Mouse (Mus musculus) CH12.LX (cell line): ENCODE data around the gene Rpusd2.

ENCODE experiments used
- BHLHE40 ChIP-seq: IDR thresholded peaks from 2 replicates; pipeline ENCODE4 v1.6.1; 2011; ENCODE audit warnings: mild to moderate bottlenecking, low read depth, low read length, improper control_type of control experiment
- CTCF ChIP-seq, 2 experiments: IDR thresholded peaks in 1 of 2; conservative IDR thresholded peaks in 1 of 2; 2 replicates each; pipeline ENCODE4 v1.5.1; 2011 to 2012; ENCODE audit warnings: low read depth in 2 of 2, low read length in 2 of 2, improper control_type of control experiment in 1 of 2, inconsistent platforms in 1 of 2, mild to moderate bottlenecking in 1 of 2, moderate library complexity in 1 of 2
- E2F4 ChIP-seq: IDR thresholded peaks from 2 replicates; pipeline ENCODE4 v1.6.1; 2011; ENCODE audit warnings: low read depth, low read length, improper control_type of control experiment; ENCODE audit not compliant: insufficient replicate concordance
- HCFC1 ChIP-seq: IDR thresholded peaks from 2 replicates; pipeline ENCODE4 v1.6.1; 2012; ENCODE audit warnings: low read depth, mild to moderate bottlenecking, inconsistent platforms, low read length, improper control_type of control experiment
- MXI1 ChIP-seq: IDR thresholded peaks from 2 replicates; pipeline ENCODE4 v1.6.1; 2011; ENCODE audit warnings: mild to moderate bottlenecking, low read depth, low read length, improper control_type of control experiment
- NRF1 ChIP-seq: IDR thresholded peaks from 2 replicates; pipeline ENCODE4 v1.6.1; 2014; ENCODE audit warnings: low read depth, mild to moderate bottlenecking, inconsistent platforms, low read length, improper control_type of control experiment, moderate library complexity
- UBTF ChIP-seq: IDR thresholded peaks from 2 replicates; pipeline ENCODE4 v1.6.1; 2012; ENCODE audit warnings: low read depth, mild to moderate bottlenecking, inconsistent platforms, low read length, improper control_type of control experiment, moderate library complexity
- USF1 ChIP-seq: IDR thresholded peaks from 2 replicates; pipeline ENCODE4 v1.6.1; 2014; ENCODE audit warnings: low read depth, mild to moderate bottlenecking, inconsistent platforms, low read length, improper control_type of control experiment
- ZC3H11A ChIP-seq: IDR thresholded peaks from 2 replicates; pipeline ENCODE4 v1.6.1; 2012; ENCODE audit warnings: low read depth, mild to moderate bottlenecking, inconsistent platforms, low read length, improper control_type of control experiment
- ZNF384 ChIP-seq: IDR thresholded peaks from 2 replicates; pipeline ENCODE4 v1.6.1; 2012; ENCODE audit warnings: low read depth, low read length, improper control_type of control experiment, inconsistent platforms

DNA sequence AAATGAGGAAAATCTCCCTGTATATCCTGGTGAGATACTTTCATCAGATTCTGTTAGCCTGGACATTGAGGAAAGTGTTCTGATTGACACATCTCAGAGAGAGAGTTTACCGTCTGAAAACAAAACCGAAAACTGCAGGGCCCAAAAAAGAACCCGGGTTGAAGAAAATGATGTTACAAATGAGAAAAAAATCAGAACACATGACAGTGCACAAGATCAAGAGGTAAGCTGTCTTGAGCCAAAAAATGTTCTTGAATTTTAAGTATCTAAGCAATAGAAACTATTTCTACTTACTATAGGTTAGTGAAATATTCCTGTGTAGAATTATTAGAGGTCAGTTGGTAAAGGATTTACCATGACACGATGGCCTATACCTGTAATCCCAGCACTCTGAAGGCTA lies 37.8 kb downstream of the Rpusd2 start:
- no peak for TF ChIP-seq USF1
- TF ChIP-seq BHLHE40 = no peak
- TF ChIP-seq MXI1 = no peak; the same call in 1 of the 2 replicates
- TF ChIP-seq E2F4 = no peak
- TF ChIP-seq NRF1 = no peak
- no peak for TF ChIP-seq HCFC1
- TF ChIP-seq ZC3H11A = no peak
- TF ChIP-seq CTCF (conservative IDR thresholded peaks at IDR 0.05 in 1 of 2, IDR thresholded peaks at IDR 0.05 in 1 of 2; ENCODE audit: low read depth in 2 of 2, low read length in 2 of 2) = no peak
- peak; percentile 77 for TF ChIP-seq ZNF384
- no peak for TF ChIP-seq UBTF
